Mouse (Mus musculus): ENCODE data around the gene Nup88.
"Not testable (repeated sequence)": the region's sequence is repeated elsewhere in the genome, so short reads cannot be mapped to it uniquely, and the experiment has no call there.

Gene Nup88

DNA sequence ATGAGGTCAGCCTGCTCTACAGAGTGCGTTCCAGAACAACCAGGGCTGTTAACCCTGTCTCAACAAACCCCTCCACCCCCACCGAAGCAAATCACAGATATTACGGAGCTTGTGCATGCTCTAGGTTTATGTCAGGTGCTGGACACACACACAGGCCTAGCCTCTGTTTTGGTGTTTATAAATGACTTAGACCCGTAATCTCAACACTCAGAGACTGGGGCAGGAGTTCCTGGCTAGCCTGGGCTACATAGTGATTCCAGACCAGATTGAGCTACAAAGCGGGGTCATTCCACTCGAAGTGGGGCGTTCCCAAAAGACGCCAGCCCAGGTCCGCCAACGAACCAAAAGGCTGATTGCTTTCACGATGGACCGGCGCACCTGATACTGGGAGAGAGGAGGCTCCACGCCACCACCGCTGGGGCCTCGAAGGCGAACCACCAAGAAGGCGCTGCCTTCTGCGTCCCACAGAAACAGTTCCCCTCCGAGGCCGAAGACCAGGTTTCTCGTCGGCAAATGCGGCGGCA is 440 bp downstream of the Nup88 start:
- no peak for DNase-seq

DNA sequence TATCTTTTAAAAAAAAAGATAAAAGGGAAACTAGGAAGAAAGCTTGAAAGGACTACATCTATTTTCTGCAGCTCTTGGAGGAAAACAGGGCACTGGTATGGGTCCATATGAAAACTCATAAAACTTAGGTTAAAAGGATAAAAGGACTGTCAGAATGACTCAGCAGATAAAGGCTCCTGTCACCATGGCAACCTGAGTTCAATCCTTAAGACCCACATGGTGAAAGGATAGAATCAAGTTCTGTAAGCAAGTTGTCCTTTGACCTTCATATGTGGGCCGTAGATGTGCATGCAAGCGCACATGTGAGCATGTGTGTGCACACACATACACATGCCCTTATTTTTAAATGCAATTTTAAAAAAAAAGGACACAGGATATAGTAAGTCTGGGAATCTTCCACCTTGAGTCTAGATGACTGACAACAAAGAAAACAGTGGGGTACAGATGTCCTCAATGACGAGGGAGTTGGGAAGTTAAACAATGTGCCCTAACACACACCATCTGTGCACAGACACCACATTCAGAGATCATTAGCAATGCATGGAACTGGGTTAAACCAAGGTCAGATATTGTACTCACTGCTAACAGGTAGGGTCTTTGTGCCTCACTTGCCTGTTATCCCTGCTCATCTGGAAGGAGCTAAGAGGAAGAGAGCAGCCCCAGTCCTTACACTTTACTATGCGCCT is 5.4 kb downstream of the Nup88 start:
- no peak for DNase-seq

DNA sequence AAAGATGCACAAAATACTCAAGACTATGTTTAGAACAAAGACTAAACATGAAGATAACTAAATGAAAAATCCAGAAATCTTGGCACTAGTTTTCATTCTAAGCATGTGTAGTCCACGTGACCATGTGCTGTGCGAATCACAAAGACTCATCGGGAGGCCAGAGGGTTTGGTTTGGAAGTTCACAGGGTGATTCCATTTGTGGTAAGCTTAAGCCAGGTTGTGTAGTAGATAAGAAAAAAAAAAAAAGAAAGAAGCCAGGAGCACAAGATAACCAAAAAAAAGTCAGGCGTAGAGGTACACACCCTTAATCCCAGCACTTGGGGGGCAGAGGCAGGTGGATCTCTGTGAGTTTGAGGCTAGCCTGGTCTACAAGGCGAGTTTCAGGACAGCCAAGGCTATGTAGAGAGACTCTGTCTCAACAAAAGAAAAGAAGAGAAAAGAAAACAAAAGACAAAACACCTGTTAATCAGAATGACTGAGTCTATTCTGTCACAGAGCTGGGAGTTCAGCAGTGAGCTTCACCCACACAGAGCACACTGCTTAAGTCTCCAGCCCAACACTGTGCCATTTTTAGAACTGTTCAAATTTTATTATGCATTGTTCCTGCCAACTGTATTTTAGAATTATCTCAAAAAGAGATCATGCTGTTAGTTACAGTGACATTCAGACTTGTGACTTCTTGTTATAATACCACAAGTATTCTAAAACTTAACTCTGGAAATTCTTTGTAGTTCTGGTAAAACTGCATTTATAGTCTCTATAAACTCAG is 8.8 kb downstream of the Nup88 start:
- no peak for DNase-seq

DNA sequence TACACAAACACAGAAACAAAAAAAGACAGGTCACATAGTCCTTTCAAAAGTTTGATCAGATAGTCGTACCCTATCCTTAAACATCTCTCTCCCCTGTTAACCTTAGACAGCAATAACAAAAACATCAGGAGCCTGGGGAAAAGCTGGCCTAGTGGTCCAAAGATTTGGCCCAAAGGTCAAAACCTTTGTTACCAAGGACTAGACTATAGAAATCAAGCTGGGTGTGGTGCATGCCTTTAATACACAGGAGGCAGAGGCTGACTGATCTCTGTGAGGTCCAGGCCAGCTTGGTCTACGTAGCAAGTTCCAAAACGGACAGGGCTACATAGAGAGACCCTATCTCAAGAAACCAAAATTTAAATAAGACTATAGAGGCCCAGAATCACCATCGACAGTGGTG is 15.1 kb downstream of the Nup88 start:
- no peak for DNase-seq

DNA sequence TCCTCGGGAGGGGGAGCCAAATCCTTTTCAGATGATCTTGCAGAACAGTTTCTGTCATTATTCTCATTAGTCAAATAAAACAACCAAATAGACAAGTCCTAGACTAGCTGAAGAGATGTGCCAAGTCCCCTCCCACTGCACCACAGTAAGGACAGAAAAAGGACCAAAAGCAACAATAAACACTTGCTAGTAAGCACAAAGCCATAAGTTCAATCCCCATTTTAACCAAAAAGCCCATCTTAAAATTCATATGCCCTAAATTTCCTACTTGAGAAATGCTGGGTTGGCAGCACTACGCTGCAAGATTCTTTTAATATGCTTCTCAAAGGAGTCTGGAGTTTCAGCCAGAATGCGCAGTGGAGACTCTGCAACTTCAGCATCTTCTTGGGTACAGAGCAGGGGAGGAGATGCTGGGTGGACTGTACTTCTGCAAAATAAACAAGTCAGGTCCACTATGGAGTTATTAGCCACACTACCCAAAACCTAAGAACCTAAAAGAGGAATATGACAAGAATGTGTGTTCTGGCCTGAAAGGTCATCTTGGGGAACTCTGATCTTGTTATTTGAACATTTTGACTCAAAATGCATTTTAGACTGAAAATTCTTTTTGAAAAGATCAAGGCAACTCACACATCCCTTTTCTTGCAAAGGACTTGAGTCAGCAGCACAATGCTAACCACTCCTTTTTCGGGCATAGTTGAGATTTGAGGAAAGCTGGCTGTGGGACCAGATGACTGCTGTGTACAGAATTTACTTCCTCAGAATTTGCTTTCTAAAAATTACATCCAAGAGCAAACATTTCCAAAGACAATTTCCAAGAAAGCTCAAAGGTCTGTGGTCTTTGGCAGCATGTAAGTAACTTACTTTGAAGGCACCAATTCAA is 24.6 kb downstream of the Nup88 start:
- DNase-seq: no peak

DNA sequence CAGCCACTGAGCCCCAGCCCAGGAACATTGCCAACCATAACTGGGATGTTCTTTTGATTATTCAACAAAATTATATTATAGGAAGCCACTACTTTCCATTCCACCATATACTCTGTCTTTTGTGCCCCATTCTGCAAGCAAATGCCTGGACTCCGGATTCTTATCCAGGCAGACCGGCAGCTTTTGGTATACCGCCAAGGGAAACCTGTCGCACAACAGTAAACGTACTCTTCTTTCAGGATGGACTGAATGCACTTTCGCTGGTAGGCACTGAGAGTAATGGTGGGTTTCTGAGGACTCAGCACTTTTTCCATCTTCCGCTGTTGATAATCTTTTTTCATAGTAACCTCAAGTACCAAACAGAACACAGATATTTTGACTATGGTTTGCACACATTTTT is 26.1 kb downstream of the Nup88 start:
- no peak for DNase-seq

DNA sequence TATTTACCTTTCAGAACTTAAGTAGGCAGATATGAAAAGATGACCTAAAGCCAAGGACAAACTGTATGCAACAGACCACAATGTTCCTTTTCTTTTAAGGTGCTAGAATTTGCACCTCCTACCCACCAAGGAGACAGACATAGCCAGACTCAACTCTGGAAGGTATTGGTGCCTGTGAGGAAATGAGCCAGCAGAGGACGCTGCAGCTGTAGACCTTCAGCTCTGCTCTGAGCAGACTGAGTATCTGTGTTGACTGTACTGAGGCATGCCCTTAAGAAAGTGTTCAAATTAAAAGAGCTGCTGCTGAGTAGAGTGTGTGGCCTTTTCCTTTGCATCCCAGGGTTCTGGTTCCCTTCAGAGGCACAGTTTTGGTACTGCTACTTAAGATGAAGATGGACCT is 27.2 kb downstream of the Nup88 start:
- DNase-seq: no peak

DNA sequence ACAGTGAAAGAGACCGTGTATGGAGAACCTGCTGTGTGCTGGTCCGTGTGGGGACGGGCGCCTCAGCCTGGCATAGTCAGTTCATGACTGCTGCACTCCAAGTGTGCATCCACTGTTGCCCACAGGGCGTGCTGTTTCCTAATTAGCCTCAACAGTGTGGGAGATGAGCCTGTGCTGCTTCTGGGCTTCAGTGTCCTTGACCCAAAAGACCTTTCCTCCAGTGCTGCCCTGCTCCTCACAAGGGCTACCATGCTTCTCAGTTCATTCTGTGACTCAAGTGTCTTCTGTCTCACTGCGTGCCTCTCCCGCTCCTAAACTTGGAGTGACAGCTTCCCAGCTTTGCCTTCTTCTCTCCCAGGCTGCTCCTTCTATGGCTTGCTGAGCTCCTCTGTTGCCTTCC is 34.5 kb downstream of the Nup88 start:
- no peak for DNase-seq

DNA sequence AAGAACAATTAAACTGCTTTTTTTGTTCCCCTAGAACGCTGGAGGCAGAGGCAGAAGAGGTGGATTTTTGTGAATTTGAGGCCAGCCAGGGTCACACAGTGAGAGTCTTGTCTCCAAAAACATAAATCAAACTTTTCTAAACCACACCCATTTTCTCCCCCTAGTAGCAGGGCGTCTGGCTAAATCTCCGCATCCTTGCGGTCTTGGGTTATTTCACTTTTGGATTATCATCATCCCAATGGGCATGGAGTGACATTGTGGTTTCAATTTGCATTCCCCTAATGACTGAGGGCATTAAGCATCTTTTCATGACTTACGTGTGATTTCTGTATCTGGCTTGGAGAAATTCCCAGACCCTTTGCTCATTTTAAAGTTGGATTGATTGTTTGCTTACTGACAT is 38.3 kb downstream of the Nup88 start:
- DNase-seq: no peak

DNA sequence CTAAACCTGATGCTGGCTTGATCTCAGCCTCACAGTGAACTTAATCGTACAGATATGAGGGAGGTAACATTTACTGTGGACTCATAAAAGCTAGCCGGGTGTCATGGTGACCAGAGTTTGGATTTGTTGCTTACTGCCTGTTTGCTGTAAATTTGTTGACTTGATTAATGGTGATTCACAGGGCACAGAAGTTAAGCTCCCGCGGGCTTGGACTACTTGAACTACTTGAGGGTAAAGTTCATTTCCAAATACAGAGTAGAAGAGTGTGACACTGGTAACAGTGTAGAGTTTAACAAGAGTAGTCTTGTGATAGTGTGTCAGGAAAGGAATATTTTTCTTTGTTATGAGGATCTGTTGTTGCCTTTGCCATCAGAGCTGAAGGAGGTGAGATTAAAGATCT is 50.2 kb downstream of the Nup88 start:
- no peak for DNase-seq

DNA sequence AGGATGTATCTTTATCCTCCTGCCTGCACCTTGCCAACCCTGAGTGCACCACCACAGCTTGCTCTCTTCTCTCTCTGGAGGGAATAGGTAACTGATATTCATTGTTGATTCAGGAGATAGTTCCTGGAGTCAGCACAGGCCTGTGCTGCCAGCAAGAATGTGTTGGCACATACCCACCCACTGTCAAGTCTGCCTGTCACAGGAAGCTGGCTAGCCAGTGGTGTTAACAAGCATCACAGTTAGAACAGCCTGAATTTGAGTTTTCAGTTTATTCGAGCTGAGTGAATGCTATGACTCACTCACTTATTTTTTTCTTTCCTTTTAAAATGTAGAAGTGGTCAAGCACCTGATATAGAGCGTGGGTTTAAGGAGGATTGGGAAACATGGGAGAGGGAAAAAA is 51.9 kb downstream of the Nup88 start:
- DNase-seq: no peak

DNA sequence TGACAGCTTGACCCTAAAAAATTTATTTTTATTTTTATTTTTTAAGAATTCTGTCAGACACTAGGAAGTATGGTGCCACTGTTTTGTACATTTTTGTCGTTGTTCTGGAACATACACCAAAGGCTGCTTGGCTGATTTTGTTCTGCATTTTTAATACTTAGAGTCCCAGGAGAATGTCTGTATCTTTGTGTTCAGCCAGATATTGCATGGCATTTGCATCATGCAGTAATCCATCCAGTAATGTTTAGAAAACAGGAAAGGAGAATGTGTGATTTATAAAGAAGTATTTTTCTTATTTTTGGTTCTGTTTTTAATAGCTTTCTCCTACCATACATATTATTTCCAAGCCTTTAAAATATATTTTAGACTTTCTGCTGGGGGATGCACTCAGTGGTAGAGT is 57.9 kb downstream of the Nup88 start:
- DNase-seq: no peak

DNA sequence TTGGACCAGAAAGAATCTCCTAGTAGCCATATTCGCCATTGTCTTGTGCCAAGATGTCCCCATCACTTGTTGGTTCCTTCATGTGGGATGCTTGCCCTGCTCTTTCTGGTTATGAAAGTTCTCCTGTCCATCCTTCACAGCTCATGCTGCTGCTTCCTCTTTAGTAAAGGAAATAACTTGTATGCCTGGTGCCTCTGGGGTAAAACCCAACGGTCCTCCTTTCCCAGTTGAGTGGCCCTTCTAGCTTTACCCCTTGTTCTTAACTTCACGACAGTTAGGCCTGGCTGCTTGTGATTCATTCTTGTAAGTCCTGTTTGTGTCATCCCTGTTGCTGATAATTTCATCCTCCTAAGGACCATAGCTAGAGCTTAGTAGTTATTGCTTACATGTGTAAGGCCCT is 58.5 kb downstream of the Nup88 start:
- DNase-seq: no peak

DNA sequence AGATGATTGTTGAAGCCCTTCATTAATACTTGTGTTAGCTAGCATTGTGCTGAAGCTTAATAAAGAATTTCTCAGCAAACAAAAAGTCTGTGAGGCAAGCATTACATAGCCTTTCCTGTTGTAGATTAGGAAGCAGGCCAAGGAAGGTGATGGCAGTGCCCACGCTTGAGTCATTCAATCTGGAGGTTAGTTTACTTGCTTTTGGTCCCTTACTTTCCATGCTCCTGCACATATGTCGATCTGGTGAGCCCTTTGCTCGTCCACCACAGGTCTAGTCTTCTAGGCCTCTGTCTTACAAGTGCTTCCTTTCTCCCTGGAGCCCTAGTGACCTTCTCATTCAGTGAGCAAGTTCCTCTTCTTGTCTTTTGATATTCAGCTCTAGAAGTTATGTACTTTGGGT is 63.1 kb downstream of the Nup88 start:
- no peak for DNase-seq

DNA sequence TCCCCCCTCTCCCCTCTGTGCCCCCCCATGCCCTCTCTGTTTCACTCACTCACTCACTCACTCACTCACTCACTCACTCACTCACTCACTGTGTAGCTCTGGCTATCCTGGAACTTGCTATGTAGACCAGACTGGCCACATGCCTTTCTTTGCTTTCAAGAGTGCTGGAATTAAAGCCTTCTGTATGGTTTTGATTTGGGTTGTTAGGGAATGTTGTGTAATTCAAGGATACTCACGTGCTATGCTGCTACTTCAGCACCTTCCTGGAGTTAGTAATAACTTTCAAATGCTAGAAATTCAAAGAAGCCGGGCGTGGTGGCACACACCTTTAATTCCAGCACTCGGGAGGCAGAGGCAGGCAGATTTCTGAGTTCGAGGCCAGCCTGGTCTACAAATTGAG is 71.6 kb downstream of the Nup88 start:
- DNase-seq: not testable (repeated sequence)

DNA sequence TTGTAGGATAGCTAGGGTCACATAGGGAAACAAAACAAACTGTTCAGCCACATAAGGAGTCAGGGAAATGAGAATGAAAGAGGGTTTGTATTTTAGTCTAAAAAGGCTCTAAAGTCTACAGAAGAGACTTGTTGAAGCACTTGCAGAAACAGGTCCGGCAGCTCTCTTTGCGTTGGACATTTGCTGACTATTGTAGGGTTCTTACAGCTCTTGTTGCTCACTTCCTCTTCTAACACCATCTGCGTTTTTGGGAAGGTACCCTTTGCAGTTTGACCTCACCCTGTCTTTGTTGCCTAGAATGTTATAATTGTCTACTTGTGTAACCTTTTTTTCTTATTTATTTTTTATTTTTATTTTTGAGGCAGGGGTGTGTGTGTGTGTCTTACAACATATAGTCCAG is 72.1 kb downstream of the Nup88 start:
- DNase-seq: peak; percentile 12

Measured in lung, postnatal 14 days (tissue).